Mouse (Mus musculus) kidney, adult 2 months (tissue): Measurements from ENCODE around the gene Grcc10. TPM values are rescaled to one million over a fixed set of nuclear protein-coding genes. Genes with fewer than 3 reads are reported as not detected.

Experiments used
- DNase-seq: peaks from one replicate; pipeline ENCODE4 v3.0.0; 2021
- H3K27ac ChIP-seq: fragments of 200-500 bp; 2 replicates; pipeline ENCODE4 v1.5.1; 2012; ENCODE audit warnings: low read depth, low read length, control low read depth, inconsistent platforms; ENCODE audit not compliant: insufficient read depth
- H3K27me3 ChIP-seq: fragments of 200-500 bp; replicated peaks from 2 replicates; pipeline ENCODE4 v1.6.1; 2012; ENCODE audit warnings: mild to moderate bottlenecking, moderate library complexity, low read length, inconsistent platforms; ENCODE audit not compliant: control insufficient read depth, insufficient read depth
- H3K36me3 ChIP-seq: fragments of 200-500 bp; 2 replicates; pipeline ENCODE4 v1.6.1; 2012; ENCODE audit warnings: mild to moderate bottlenecking, moderate library complexity, low read length, inconsistent platforms; ENCODE audit not compliant: control insufficient read depth, insufficient read depth
- H3K4me1 ChIP-seq: fragments of 200-500 bp; 2 replicates; pipeline ENCODE4 v1.6.1; 2011; ENCODE audit warnings: low read length; ENCODE audit not compliant: control insufficient read depth, insufficient read depth
- H3K4me3 ChIP-seq: fragments of 200-500 bp; 2 replicates; pipeline ENCODE4 v1.5.1; 2011; ENCODE audit warnings: mild to moderate bottlenecking, low read depth, low read length, control low read depth; ENCODE audit not compliant: insufficient read depth
- CTCF ChIP-seq: fragments of 200-500 bp; conservative IDR thresholded peaks from 2 replicates; pipeline ENCODE4 v1.5.1; 2011; ENCODE audit warnings: low read depth, mild to moderate bottlenecking, control low read depth, low read length, moderate library complexity, mixed read lengths; ENCODE audit not compliant: insufficient read depth, insufficient read length
- POLR2A ChIP-seq: fragments of 200-500 bp; IDR thresholded peaks from one replicate; pipeline ENCODE4 v1.6.1; 2011; ENCODE audit warnings: low read depth, low read length, control low read depth
- WGBS: fragments of 180-500 bp; shearing (Covaris S2); methylation state at CpG from one replicate; pipeline ENCODE4 v1.1.7; 2018; 5-methylcytosine and 5-hydroxymethylcytosine counted together
- polyA plus RNA-seq: library from polyadenylated mRNA; depleted of rRNA; stranded (reverse); fragments of >200 nt; gene quantifications from 2 replicates; pipeline ENCODE4 v1.2.3, GENCODE M21; 2012

Grcc10 gene
- polyA plus RNA-seq, 1 experiment: 474 TPM

- 87% methylated on average over 17 of the region's 17 CpGs for WGBS
- TF ChIP-seq CTCF: 0 out of 2 replicates have a peak, but pooled peaks have one; percentile 5
- TF ChIP-seq POLR2A: no peak
- Histone ChIP-seq H3K27me3 (no peaks in the 10 kb centered on the region), H3K36me3 (peaks cover 5% of the 10 kb centered on the region), H3K4me3 (no peak overlapping the region), H3K27ac (no peak overlapping the region), H3K4me1 (peaks cover 8% of the 10 kb centered on the region)
- DNase-seq: no peak
Observed at GRCm38 (mm10) chr6:124702102-124702783, 38.9 kb downstream of the Grcc10 start.

GRCm38 (mm10) chr6:124701338-124701737, 39.8 kb downstream of the Grcc10 start:
- Histone ChIP-seq H3K27ac (no peak overlapping the region), H3K27me3 (no peaks in the 10 kb centered on the region), H3K36me3 (peaks cover 5% of the 10 kb centered on the region)

GRCm38 (mm10) chr6:124699962-124700610, 41.1 kb downstream of the Grcc10 start:
- no peak overlapping the region for H3K4me3 ChIP-seq
- peaks cover 8% of the 10 kb centered on the region for H3K4me1 ChIP-seq
- DNase-seq: peak; percentile 80
- WGBS: 45% methylated on average over 11 of the region's 11 CpGs
- H3K36me3 ChIP-seq: peaks cover 5% of the 10 kb centered on the region
- H3K27me3 ChIP-seq: no peaks in the 10 kb centered on the region
- TF ChIP-seq CTCF (no peak), POLR2A (no peak)
- H3K27ac ChIP-seq: no peak overlapping the region

More at GRCm38 (mm10) chr6:124701338-124701737, 39.8 kb downstream of the Grcc10 start:
- DNase-seq: no peak
- 71% methylated on average over 8 of the region's 8 CpGs for WGBS
- peaks cover 8% of the 10 kb centered on the region for H3K4me1 ChIP-seq
- H3K4me3 ChIP-seq: no peak overlapping the region
- TF ChIP-seq CTCF: 0 out of 2 replicates have a peak, but pooled peaks have one; percentile 17
- TF ChIP-seq POLR2A: no peak

GRCm38 (mm10) chr6:124699366-124699765, 41.8 kb downstream of the Grcc10 start:
- peak; percentile 24 for DNase-seq
- Histone ChIP-seq H3K27ac (no peak overlapping the region), H3K27me3 (no peaks in the 10 kb centered on the region), H3K36me3 (peaks cover 3% of the 10 kb centered on the region; the same call in 1 of the 2 replicates), H3K4me3 (no peak overlapping the region), H3K4me1 (peaks cover 13% of the 10 kb centered on the region)
- WGBS: 63% methylated on average over 4 of the region's 4 CpGs
- TF ChIP-seq POLR2A: no peak
- TF ChIP-seq CTCF: no peak

DNA sequence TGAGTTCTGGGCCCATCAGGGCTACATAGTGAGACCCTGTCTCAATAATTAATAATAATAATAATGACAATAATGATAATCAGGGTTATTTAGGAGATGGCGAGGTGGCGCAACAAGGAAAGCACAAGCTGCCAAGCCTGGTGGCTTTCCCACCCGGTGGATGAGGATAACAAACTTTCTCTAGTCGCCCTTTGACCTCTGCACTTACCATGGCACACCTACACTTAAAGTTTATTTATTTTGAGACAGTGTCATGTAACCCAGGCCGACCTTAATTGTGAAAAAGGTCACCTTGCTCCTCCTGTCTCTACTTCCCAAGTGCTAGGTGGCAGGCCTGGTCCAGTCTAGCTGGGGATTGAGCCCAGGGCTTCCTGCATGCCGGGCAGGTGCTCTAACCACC, 42.4 kb downstream of the Grcc10 start:
- peaks cover 2% of the 10 kb centered on the region; the same call in 1 of the 2 replicates for H3K36me3 ChIP-seq
- H3K4me3 ChIP-seq: no peak overlapping the region
- whole genome bisulfite sequencing: 58% methylated on average over 6 of the region's 6 CpGs
- H3K4me1 ChIP-seq: peaks cover 17% of the 10 kb centered on the region
- TF ChIP-seq CTCF: no peak
- TF ChIP-seq POLR2A: no peak
- no peaks in the 10 kb centered on the region for H3K27me3 ChIP-seq
- no peak overlapping the region for H3K27ac ChIP-seq
- DNase-seq: no peak

DNA sequence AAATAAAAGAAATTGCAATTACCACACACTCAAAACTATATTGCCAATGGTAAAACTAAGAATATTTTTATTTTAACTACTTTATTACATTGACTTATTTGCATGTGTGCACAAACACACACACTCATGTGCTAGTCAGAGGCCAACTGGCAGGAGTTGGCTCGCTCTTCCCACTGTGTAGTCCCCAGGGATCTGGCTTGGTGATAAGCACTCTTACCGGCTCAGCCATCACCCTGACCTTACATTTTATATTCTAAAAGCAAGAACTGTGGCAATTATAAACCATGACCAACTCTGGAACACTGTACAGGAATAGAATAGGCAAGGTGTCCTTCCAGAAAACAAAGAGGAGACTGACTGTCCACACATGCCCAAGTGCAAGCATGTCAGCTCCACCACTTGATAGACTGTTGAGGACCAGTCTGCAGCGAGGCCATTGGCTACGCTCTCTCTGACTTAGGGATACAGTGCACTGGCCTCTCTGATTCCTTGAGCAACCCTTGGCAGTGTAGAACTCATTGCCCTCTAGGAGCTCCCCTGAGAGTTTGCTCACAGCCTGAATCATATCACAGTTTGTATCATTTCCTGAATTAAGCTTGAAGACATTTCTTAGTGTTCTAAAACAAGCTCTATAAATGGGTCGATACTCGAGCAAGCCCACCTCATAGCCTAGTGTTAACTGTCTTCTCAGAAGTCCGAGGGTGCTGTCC, 44.6 kb downstream of the Grcc10 start:
- Histone ChIP-seq H3K27ac (no peak overlapping the region), H3K36me3 (no peaks in the 10 kb centered on the region), H3K4me1 (peaks cover 32% of the 10 kb centered on the region), H3K27me3 (no peaks in the 10 kb centered on the region), H3K4me3 (no peak overlapping the region)
- DNase-seq: no peak
- 77% methylated on average over 7 of the region's 7 CpGs for WGBS
- TF ChIP-seq CTCF: no peak
- TF ChIP-seq POLR2A: no peak
